Comparison of ENCODE assay signal across 16 mouse cellular contexts in genomic region chr3:49807280-49807679, GRCm38 (mm10). TPM values are rescaled to one million over a fixed set of nuclear protein-coding genes. Genes with fewer than 3 reads are reported as not detected.
DNase-seq lines count a peak whose midpoint lies in the region; ATAC-seq lines count a peak whose summit lies in the region.
"Had no signal": no experiment of that assay in that cellular context is flagged by ENCODE, and none has a peak within 500 bp of the region (broad histone marks: within the 10 kb centered on the region; RNA-seq: fewer than 3 reads in every experiment).

No protein-coding gene starts in this region.

- H3K4me3 ChIP-seq in stomach, embryonic 15.5 days (replicated peaks) = no peak overlapping the region
- H3K4me3 ChIP-seq: forebrain, embryonic 12.5 days; heart, embryonic 12.5 days; neural tube, embryonic 13.5 days had no signal

- H3K4me1 ChIP-seq in stomach, embryonic 15.5 days = 0 out of 2 replicates have a peak, but pooled peaks cover 4% of the 10 kb centered on the region
- H3K4me1 ChIP-seq: forebrain, embryonic 12.5 days; neural tube, embryonic 13.5 days had no signal

- H3K27ac ChIP-seq in stomach, embryonic 15.5 days = peak overlapping the region; percentile 26; the same call in 1 of the 2 replicates
- H3K27ac ChIP-seq: forebrain, embryonic 12.5 days; liver, embryonic 14.5 days; neural tube, embryonic 13.5 days had no signal

- ATAC-seq in stomach, embryonic 15.5 days (ENCODE audit: insufficient read depth, low FRiP score, low read depth) = no peak

- no peak overlapping the region for H3K9ac ChIP-seq in stomach, embryonic 15.5 days
- H3K9ac ChIP-seq: forebrain, embryonic 12.5 days; heart, embryonic 12.5 days; liver, embryonic 14.5 days; neural tube, embryonic 13.5 days had no signal

- 48% methylated on average over 1 of the region's 1 CpGs for WGBS in stomach, embryonic 15.5 days

- H3K27me3 ChIP-seq in stomach, embryonic 15.5 days (replicated peaks) = no peaks in the 10 kb centered on the region
- H3K27me3 ChIP-seq: forebrain, embryonic 12.5 days; heart, embryonic 12.5 days; neural tube, embryonic 13.5 days had no signal

- H3K36me3 ChIP-seq in stomach, embryonic 15.5 days = no peaks in the 10 kb centered on the region
- H3K36me3 ChIP-seq: forebrain, embryonic 12.5 days; G1E; heart, embryonic 12.5 days; neural tube, embryonic 13.5 days had no signal

- peak; percentile 6 for DNase-seq in kidney, adult 9 months
- no peak for DNase-seq in kidney, postnatal 25 days
- DNase-seq in lung, postnatal 10 days = peak; percentile 8
- DNase-seq in lung, postnatal 25 days (ENCODE audit: low spot score) = no peak
- DNase-seq in forelimb bud, embryonic 11.5 days (ENCODE audit: low read depth, low spot score) = peak; percentile 35
- DNase-seq in ovary, postnatal 10 days (ENCODE audit: low spot score) = no peak
- no peak for DNase-seq in cerebellum, postnatal 10 days
- DNase-seq: adrenal gland, adult 8-10 months; cerebellum, adult 11-12 months; right cerebral cortex, postnatal 4 days had no signal

- H3K4me2 ChIP-seq in stomach, embryonic 15.5 days = no peak overlapping the region
- H3K4me2 ChIP-seq: forebrain, embryonic 12.5 days; heart, embryonic 12.5 days; neural tube, embryonic 13.5 days had no signal

- H3K9me3 ChIP-seq in stomach, embryonic 15.5 days = no peaks in the 10 kb centered on the region
- H3K9me3 ChIP-seq: forebrain, embryonic 12.5 days; heart, embryonic 12.5 days; neural tube, embryonic 13.5 days had no signal

RNA-seq across cellular contexts. Expression of gene Pcdh18, which starts 50.2 kb away (rescaled TPM):
- 52.8 and 61.0 TPM in 2 replicates for polyA plus RNA-seq in stomach, embryonic 15.5 days (2015; fragmentation: Nextera tagmentation; extraction: Ambion mirVana)
- polyA plus RNA-seq: G1E had no signal

Comparison
In these comparisons a context has a peak if more than half of its experiments do, and no peak if none do; other contexts are left out.
1. DNase-seq: peak in kidney, adult 9 months (single experiment), lung, postnatal 10 days (single experiment) and forelimb bud, embryonic 11.5 days (single experiment); none in kidney, postnatal 25 days (0 of 2), lung, postnatal 25 days (single experiment), ovary, postnatal 10 days (single experiment) and cerebellum, postnatal 10 days (0 of 2).